In genomic region chr11:97127470-97128223, GRCm38 (mm10) we compare ENCODE assay signal across 8 mouse cellular contexts. TPM values are rescaled to one million over a fixed set of nuclear protein-coding genes. Genes with fewer than 3 reads are reported as not detected.
A peak's percentile ranks its signal among the peaks of the same experiment; 100 is the strongest.
DNase-seq lines count a peak whose midpoint lies in the region; ATAC-seq and TF ChIP-seq lines count a peak whose summit lies in the region.

No protein-coding gene starts in this region.

- no peak for TF ChIP-seq CTCF in embryonic fibroblast, embryonic 13.5 days (IDR thresholded peaks at IDR 0.05; ENCODE audit: borderline replicate concordance, insufficient read depth, low read length)
- no peak for TF ChIP-seq CTCF in intestine, postnatal 0 days (IDR thresholded peaks at IDR 0.05; ENCODE audit: low read depth)

- H3K27ac ChIP-seq in lung, embryonic 16.5 days (ENCODE audit: low read length): no peak overlapping the region
- no peak overlapping the region for H3K27ac ChIP-seq in embryonic fibroblast, embryonic 13.5 days (ENCODE audit: insufficient read depth, low read length)
- no peak overlapping the region for H3K27ac ChIP-seq in intestine, postnatal 0 days (ENCODE audit: low read depth, low read length)
- no peak overlapping the region for H3K27ac ChIP-seq in neural tube, embryonic 14.5 days (ENCODE audit: low read depth, low read length)

- no peaks in the 10 kb centered on the region for H3K9me3 ChIP-seq in lung, embryonic 16.5 days (ENCODE audit: control insufficient read depth, low read length)
- H3K9me3 ChIP-seq in intestine, postnatal 0 days (ENCODE audit: control insufficient read depth): no peaks in the 10 kb centered on the region
- no peaks in the 10 kb centered on the region for H3K9me3 ChIP-seq in neural tube, embryonic 14.5 days (ENCODE audit: control insufficient read depth, low read length)

- no peak for TF ChIP-seq POLR2A in embryonic fibroblast, embryonic 13.5 days (IDR thresholded peaks at IDR 0.05; ENCODE audit: low read depth, low read length)

- no peak for ATAC-seq in lung, embryonic 16.5 days (ENCODE audit: low read depth)
- 0 out of 2 replicates have a peak, but pooled peaks have one; percentile 3 for ATAC-seq in intestine, postnatal 0 days
- ATAC-seq in neural tube, embryonic 14.5 days (ENCODE audit: low read depth): no peak

- WGBS in lung, embryonic 16.5 days: 22% methylated on average over 19 of the region's 19 CpGs
- WGBS in intestine, postnatal 0 days: 25% methylated on average over 19 of the region's 19 CpGs
- 18% methylated on average over 19 of the region's 19 CpGs for WGBS in neural tube, embryonic 14.5 days

- DNase-seq in lung, adult 18-20 months: no peak
- DNase-seq in urinary bladder, postnatal 10 days (ENCODE audit: low spot score): no peak
- DNase-seq in thymus, adult 18-20 months: no peak
- DNase-seq in MN1 (ENCODE audit: low spot score): no peak

- peaks cover 9% of the 10 kb centered on the region; the same call in 1 of the 2 replicates for H3K4me1 ChIP-seq in lung, embryonic 16.5 days (replicated peaks; ENCODE audit: control insufficient read depth, insufficient read depth, low read length)
- H3K4me1 ChIP-seq in embryonic fibroblast, embryonic 13.5 days (ENCODE audit: control insufficient read depth, insufficient read depth, low read length): no peaks in the 10 kb centered on the region
- H3K4me1 ChIP-seq in intestine, postnatal 0 days (replicated peaks; ENCODE audit: control insufficient read depth, insufficient read depth, low read length): no peaks in the 10 kb centered on the region
- no peaks in the 10 kb centered on the region for H3K4me1 ChIP-seq in neural tube, embryonic 14.5 days (ENCODE audit: control insufficient read depth, insufficient read depth, low read length)

- H3K36me3 ChIP-seq in lung, embryonic 16.5 days (ENCODE audit: control insufficient read depth, insufficient read depth, low read length): no peaks in the 10 kb centered on the region
- H3K36me3 ChIP-seq in intestine, postnatal 0 days (ENCODE audit: control insufficient read depth, insufficient read depth): no peaks in the 10 kb centered on the region
- no peaks in the 10 kb centered on the region for H3K36me3 ChIP-seq in neural tube, embryonic 14.5 days (ENCODE audit: control insufficient read depth, insufficient read depth, low read length)

- peak overlapping the region; percentile 37 for H3K9ac ChIP-seq in lung, embryonic 16.5 days (ENCODE audit: low read length)
- H3K9ac ChIP-seq in intestine, postnatal 0 days (ENCODE audit: low read depth, low read length): peak overlapping the region; percentile 34; the same call in 1 of the 2 replicates
- H3K9ac ChIP-seq in neural tube, embryonic 14.5 days (replicated peaks; ENCODE audit: low read depth, low read length): no peak overlapping the region

- H3K4me2 ChIP-seq in lung, embryonic 16.5 days (ENCODE audit: low read depth, low read length): peak overlapping the region; percentile 82
- H3K4me2 ChIP-seq in intestine, postnatal 0 days (replicated peaks; ENCODE audit: low read depth): peak overlapping the region; percentile 95
- H3K4me2 ChIP-seq in neural tube, embryonic 14.5 days (ENCODE audit: low read depth, low read length): peak overlapping the region; percentile 75

- peak overlapping the region; percentile 53 for H3K4me3 ChIP-seq in lung, embryonic 16.5 days (ENCODE audit: low read length)
- peak overlapping the region; percentile 8; the same call in 1 of the 2 replicates for H3K4me3 ChIP-seq in embryonic fibroblast, embryonic 13.5 days (ENCODE audit: insufficient read depth, low read length)
- H3K4me3 ChIP-seq in intestine, postnatal 0 days (ENCODE audit: low read depth, low read length): peak overlapping the region; percentile 48
- peak overlapping the region; percentile 36 for H3K4me3 ChIP-seq in neural tube, embryonic 14.5 days (ENCODE audit: low read depth, low read length)

- no peaks in the 10 kb centered on the region for H3K27me3 ChIP-seq in lung, embryonic 16.5 days (ENCODE audit: control insufficient read depth, insufficient read depth, low read depth, low read length)
- peaks cover 3% of the 10 kb centered on the region; the same call in 1 of the 2 replicates for H3K27me3 ChIP-seq in intestine, postnatal 0 days (replicated peaks; ENCODE audit: control insufficient read depth, insufficient read depth, low read length)
- H3K27me3 ChIP-seq in neural tube, embryonic 14.5 days (ENCODE audit: control insufficient read depth, insufficient read depth, low read length): no peaks in the 10 kb centered on the region

RNA-seq across cellular contexts. Expression of gene Tbx21, which starts 12.5 kb away (rescaled TPM):
- polyA plus RNA-seq in lung, embryonic 16.5 days (2015; fragmentation: Nextera tagmentation; extraction: Ambion mirVana): 0.21 TPM in 1 of 2 replicates, not detected in the other
- not detected in 2 replicates for polyA plus RNA-seq in embryonic fibroblast, embryonic 13.5 days (2011; ENCODE audit: insufficient read length, low read depth, missing spikeins)
- polyA plus RNA-seq in intestine, postnatal 0 days (2015; fragmentation: Nextera tagmentation; extraction: Ambion mirVana): 0.09 and 0.13 TPM in 2 replicates
- polyA plus RNA-seq in neural tube, embryonic 14.5 days (2014; fragmentation: Nextera tagmentation; extraction: Ambion mirVana): 0.14 and 0.21 TPM in 2 replicates

RNA-seq across cellular contexts. Expression of gene Tbkbp1, which starts 23.6 kb away (rescaled TPM):
- polyA plus RNA-seq in lung, embryonic 16.5 days (2015; fragmentation: Nextera tagmentation; extraction: Ambion mirVana): 4.9 TPM in 2 replicates
- polyA plus RNA-seq in embryonic fibroblast, embryonic 13.5 days (2011; ENCODE audit: insufficient read length, low read depth, missing spikeins): 12.1 and 13.6 TPM in 2 replicates
- 1.7 and 2.4 TPM in 2 replicates for polyA plus RNA-seq in intestine, postnatal 0 days (2015; fragmentation: Nextera tagmentation; extraction: Ambion mirVana)
- 8.4 and 9.0 TPM in 2 replicates for polyA plus RNA-seq in neural tube, embryonic 14.5 days (2014; fragmentation: Nextera tagmentation; extraction: Ambion mirVana)
